Mouse (Mus musculus) embryonic facial prominence, embryonic 14.5 days (tissue): ENCODE data around the gene Olfr310. TPM values are rescaled to one million over a fixed set of nuclear protein-coding genes. Genes with fewer than 3 reads are reported as not detected.

ENCODE experiments used
- ATAC-seq: fragments of 200-750 bp; cut with Nextera tagmentation; 2 replicates; pipeline ENCODE4 v1.8.0; 2017; ENCODE audit warnings: low read depth, moderate number of reproducible peaks, moderate TSS enrichment
- DNase-seq: peaks from one replicate; pipeline ENCODE4 v3.0.0-alpha.2; 2015; ENCODE audit warnings: low spot score
- H3K27ac ChIP-seq: fragments of 300-500 bp; sonication (generic); replicated peaks from 2 replicates; pipeline ENCODE4 v1.5.1; 2014; ENCODE audit warnings: low read depth, mild to moderate bottlenecking, low read length, moderate library complexity
- H3K27me3 ChIP-seq: fragments of 300-500 bp; sonication (generic); replicated peaks from 2 replicates; pipeline ENCODE4 v1.6.1; 2014; ENCODE audit warnings: low read length; ENCODE audit not compliant: control insufficient read depth, insufficient read depth
- H3K36me3 ChIP-seq: fragments of 300-500 bp; sonication (generic); 2 replicates; pipeline ENCODE4 v1.6.1; 2014; ENCODE audit warnings: low read length, mixed read lengths; ENCODE audit not compliant: control insufficient read depth, insufficient read depth
- H3K4me1 ChIP-seq: fragments of 300-500 bp; sonication (generic); 2 replicates; pipeline ENCODE4 v1.6.1; 2014; ENCODE audit warnings: antibody characterized with exemption, low read length; ENCODE audit not compliant: control insufficient read depth, insufficient read depth
- H3K4me2 ChIP-seq: fragments of 300-500 bp; sonication (generic); 2 replicates; pipeline ENCODE4 v1.6.1; 2014; ENCODE audit warnings: low read depth, mild to moderate bottlenecking, low read length, moderate library complexity, mixed read lengths
- H3K4me3 ChIP-seq: fragments of 300-500 bp; sonication (generic); 2 replicates; pipeline ENCODE4 v1.5.1; 2014; ENCODE audit warnings: low read depth, mild to moderate bottlenecking, low read length
- H3K9ac ChIP-seq: fragments of 300-500 bp; sonication (generic); 2 replicates; pipeline ENCODE4 v1.6.1; 2014; ENCODE audit warnings: low read depth, mild to moderate bottlenecking, low read length, moderate library complexity, mixed read lengths
- H3K9me3 ChIP-seq: fragments of 300-500 bp; sonication (generic); 2 replicates; pipeline ENCODE4 v1.6.1; 2016; ENCODE audit warnings: low read length; ENCODE audit not compliant: control insufficient read depth
- WGBS: fragments of 180-500 bp; shearing (Covaris S2); extraction: QIAGEN DNeasy Blood & Tissue Kit; methylation state at CpG from one replicate; pipeline ENCODE4 v1.1.7; 2014; 5-methylcytosine and 5-hydroxymethylcytosine counted together
- microRNA-seq: library from miRNA; unstranded; fragments of <30 nt; microRNA quantifications from one replicate; pipeline ENCODE4, GENCODE M21; 2016; ENCODE audit warnings: borderline number of aligned reads
- polyA plus RNA-seq: library from polyadenylated mRNA; unstranded; fragments of >200 nt; fragmentation: Nextera tagmentation; extraction: Ambion mirVana; gene quantifications from 2 replicates; pipeline ENCODE4 v1.2.1, GENCODE M21; 2014

Olfr310 gene
- not detected in 2 replicates for polyA plus RNA-seq

GRCm38 (mm10) chr7:86277072-86277471 is at the start of gene Olfr310:
TSS of gene Olfr310 (minus strand) at chr7:86277172.
- no peak within 1 kb of the TSS for H3K9ac ChIP-seq
- H3K4me3 ChIP-seq: no peak within 1 kb of the TSS
- DNase-seq (no peak), ATAC-seq (no peak)
- no peaks in the 10 kb centered on the region for H3K4me1 ChIP-seq
- H3K36me3 ChIP-seq: no peaks in the 10 kb centered on the region
- 75% methylated on average over 1 of the region's 1 CpGs for WGBS
- H3K27ac ChIP-seq: no peak within 1 kb of the TSS
- H3K27me3 ChIP-seq: no peaks in the 10 kb centered on the region
- H3K9me3 ChIP-seq: no peaks in the 10 kb centered on the region
- H3K4me2 ChIP-seq: no peak within 1 kb of the TSS

DNA sequence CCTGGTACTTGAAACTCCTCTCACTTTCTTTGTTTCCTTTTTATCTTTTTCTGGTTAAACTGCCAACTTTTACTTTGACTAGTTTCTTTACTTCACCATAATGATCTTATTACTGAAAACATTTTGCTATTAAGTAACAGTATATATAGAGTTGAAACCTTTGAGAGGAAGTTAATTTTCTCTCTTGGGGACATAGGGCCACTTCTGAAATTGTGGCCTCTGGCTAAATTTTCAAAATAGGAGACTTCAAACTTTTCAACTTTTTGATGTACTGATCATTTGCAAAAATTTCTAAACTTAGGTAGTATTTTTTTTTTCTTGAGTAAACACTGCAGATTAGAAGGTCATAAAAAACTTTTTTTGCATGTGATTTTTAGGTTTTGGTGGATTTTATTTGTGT is 48.6 kb upstream of the Olfr310 start, which contains the start of gene Olfr308:
Gene Olfr308 (minus strand): TSS at position 101 of the 400 bp plus-strand sequence.
- no peak within 1 kb of the TSS for H3K9ac ChIP-seq
- no peak within 1 kb of the TSS for H3K4me2 ChIP-seq
- H3K27ac ChIP-seq: no peak within 1 kb of the TSS
- no peaks in the 10 kb centered on the region for H3K4me1 ChIP-seq
- H3K27me3 ChIP-seq: no peaks in the 10 kb centered on the region
- H3K36me3 ChIP-seq: no peaks in the 10 kb centered on the region
- no peak within 1 kb of the TSS for H3K4me3 ChIP-seq
- ATAC-seq: no peak
- no peaks in the 10 kb centered on the region for H3K9me3 ChIP-seq
- DNase-seq: no peak

DNA sequence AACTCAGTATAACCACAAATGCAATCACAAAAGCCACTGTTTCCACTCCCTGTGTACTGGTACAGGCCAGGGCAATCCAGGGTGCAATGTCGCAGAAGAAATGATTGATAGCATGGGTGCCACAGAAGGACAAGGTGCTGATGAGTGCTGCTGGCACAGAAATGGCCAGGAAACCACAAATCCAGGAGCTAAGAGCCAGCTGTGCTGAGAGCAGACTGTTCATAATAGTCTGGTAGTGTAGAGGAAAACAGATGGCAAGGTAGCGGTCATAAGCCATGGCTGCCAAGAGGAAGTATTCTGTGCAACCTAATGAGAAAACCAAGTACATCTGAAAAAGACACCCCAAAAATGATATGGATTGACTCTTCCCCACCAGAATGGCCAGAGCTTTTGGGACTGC is 44.4 kb upstream of the Olfr310 start:
- 85% methylated on average over 2 of the region's 2 CpGs for WGBS
- no peak overlapping the region for H3K4me3 ChIP-seq
- H3K4me1 ChIP-seq: no peaks in the 10 kb centered on the region
- H3K9ac ChIP-seq: no peak overlapping the region
- H3K4me2 ChIP-seq: no peak overlapping the region
- no peaks in the 10 kb centered on the region for H3K27me3 ChIP-seq
- ATAC-seq (no peak), DNase-seq (no peak)
- no peaks in the 10 kb centered on the region for H3K9me3 ChIP-seq
- H3K27ac ChIP-seq: no peak overlapping the region
- no peaks in the 10 kb centered on the region for H3K36me3 ChIP-seq

GRCm38 (mm10) chr7:86313608-86314007 is 36.6 kb upstream of the Olfr310 start, which contains the start of gene Olfr309:
TSS of gene Olfr309 (minus strand) at chr7:86313708.
- no peaks in the 10 kb centered on the region for H3K9me3 ChIP-seq
- no peak within 1 kb of the TSS for H3K4me2 ChIP-seq
- H3K36me3 ChIP-seq: no peaks in the 10 kb centered on the region
- ATAC-seq (no peak), DNase-seq (no peak)
- H3K27me3 ChIP-seq: no peaks in the 10 kb centered on the region
- no peak within 1 kb of the TSS for H3K27ac ChIP-seq
- WGBS: 69% methylated on average over 2 of the region's 2 CpGs
- no peak within 1 kb of the TSS for H3K4me3 ChIP-seq
- no peaks in the 10 kb centered on the region for H3K4me1 ChIP-seq
- no peak within 1 kb of the TSS for H3K9ac ChIP-seq

DNA sequence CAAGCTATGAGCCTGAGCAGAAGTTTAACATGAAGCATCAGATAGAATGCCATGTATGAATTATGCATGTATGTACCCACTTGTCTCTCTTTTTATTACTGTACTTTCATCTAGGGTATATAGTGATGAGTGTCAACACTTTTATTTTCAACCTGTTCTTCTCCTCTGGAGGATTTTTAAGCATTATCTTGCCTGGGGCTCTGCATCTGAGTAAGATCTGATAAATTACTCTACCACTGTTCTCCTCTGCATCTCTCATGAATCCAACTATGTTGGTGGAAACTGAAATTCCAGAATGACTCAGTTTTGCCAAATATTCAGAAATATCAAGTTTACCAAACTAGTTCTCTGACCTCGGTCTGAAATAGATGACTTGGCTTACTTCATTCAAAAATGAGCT is 30.8 kb downstream of the Olfr310 start, which contains the start of gene Vmn2r76:
Gene Vmn2r76 (minus strand): TSS at position 101 of the 400 bp plus-strand sequence.
- no peaks in the 10 kb centered on the region for H3K9me3 ChIP-seq
- H3K27ac ChIP-seq: no peak within 1 kb of the TSS
- H3K4me3 ChIP-seq: no peak within 1 kb of the TSS
- WGBS: 64% methylated on average over 1 of the region's 1 CpGs
- H3K4me1 ChIP-seq: no peaks in the 10 kb centered on the region
- no peaks in the 10 kb centered on the region for H3K27me3 ChIP-seq
- no peak within 1 kb of the TSS for H3K9ac ChIP-seq
- DNase-seq (no peak), ATAC-seq (no peak)
- H3K4me2 ChIP-seq: no peak within 1 kb of the TSS
- H3K36me3 ChIP-seq: no peaks in the 10 kb centered on the region

Small RNA genes lying within 50 kb of the gene (microRNA-seq; reads per million reads assigned to microRNA genes)
- not detected for gene Gm23192

Other genes starting within 250 kb of the Olfr310 start
- not detected in 2 replicates for gene Vmn2r75, start 105.4 kb downstream of the Olfr310 start, polyA plus RNA-seq
- 0.07 TPM in 1 of 2 replicates, not detected in the other for gene Vmn2r76, start 30.9 kb downstream of the Olfr310 start, polyA plus RNA-seq
- not detected in 2 replicates for gene Olfr309, start 36.5 kb upstream of the Olfr310 start, polyA plus RNA-seq
- gene Olfr308, start 48.5 kb upstream of the Olfr310 start, polyA plus RNA-seq: not detected in 2 replicates
- not detected in 2 replicates for gene Olfr307, start 60.4 kb upstream of the Olfr310 start, polyA plus RNA-seq
- gene Olfr305, start 89.8 kb upstream of the Olfr310 start, polyA plus RNA-seq: not detected in 2 replicates
- gene Olfr304, start 109.5 kb upstream of the Olfr310 start, polyA plus RNA-seq: not detected in 2 replicates
- 0.04 TPM in 1 of 2 replicates, not detected in the other for gene Olfr303, start 120.6 kb upstream of the Olfr310 start, polyA plus RNA-seq
- not detected in 2 replicates for gene Olfr301, start 126.7 kb upstream of the Olfr310 start, polyA plus RNA-seq
- 0.09 and 0.11 TPM in 2 replicates for gene Olfr299, start 182.7 kb upstream of the Olfr310 start, polyA plus RNA-seq
- 0.07 and 0.28 TPM in 2 replicates for gene Olfr298, start 215.3 kb upstream of the Olfr310 start, polyA plus RNA-seq
- 0.38 TPM in 1 of 2 replicates, not detected in the other for gene Olfr297, start 242.8 kb upstream of the Olfr310 start, polyA plus RNA-seq